Mouse (Mus musculus): ENCODE measurements around the gene Nup133.

- TF ChIP-seq POLR2A (IDR thresholded peaks at IDR 0.05; ENCODE audit: extremely low read depth, insufficient read depth, low read length) = peak; percentile 63; the same call in 1 of the 2 replicates
- TF ChIP-seq CTCF (IDR thresholded peaks at IDR 0.05; ENCODE audit: extremely low read depth, insufficient read depth, low read length) = no peak
Observed at GRCm38 (mm10) chr8:123859648-123860259, 89.3 kb downstream of the Nup133 start, which contains the start of gene Ccsap.
